Mouse (Mus musculus) common myeloid progenitor, adult 5-6 weeks (primary cell): ENCODE measurements around the gene Cdh18. TPM values are rescaled to one million over a fixed set of nuclear protein-coding genes. Genes with fewer than 3 reads are reported as not detected.
"Not testable (repeated sequence)": the region's sequence is repeated elsewhere in the genome, so short reads cannot be mapped to it uniquely, and the experiment has no call there.

Experiments
- ATAC-seq: replicated peaks from 2 replicates; pipeline ENCODE4 v1.8.0; 2016; ENCODE audit warnings: low read depth, mild to moderate bottlenecking, moderate TSS enrichment, inconsistent platforms; ENCODE audit not compliant: poor library complexity, severe bottlenecking
- total RNA-seq: library from RNA; stranded (forward); fragments of 200-1000, 187-1606 nt; gene quantifications from 2 replicates; pipeline ENCODE4 v1.2.3, GENCODE M21; 2017

Cdh18 gene
- total RNA-seq, 1 experiment from 2014 or later: not detected

- no peak for ATAC-seq
Observed at GRCm38 (mm10) chr15:22914444-22914843, 365.6 kb downstream of the Cdh18 start.

- no peak for ATAC-seq
Observed at GRCm38 (mm10) chr15:22934293-22934692, 385.5 kb downstream of the Cdh18 start.

GRCm38 (mm10) chr15:22947234-22947633, 398.4 kb downstream of the Cdh18 start:
- no peak for ATAC-seq

GRCm38 (mm10) chr15:22969424-22969823, 420.6 kb downstream of the Cdh18 start:
- no peak for ATAC-seq

- ATAC-seq: no peak
Observed at GRCm38 (mm10) chr15:22980136-22980535, 431.3 kb downstream of the Cdh18 start.

GRCm38 (mm10) chr15:22984647-22985046, 435.8 kb downstream of the Cdh18 start:
- no peak for ATAC-seq

- ATAC-seq: no peak
Observed at GRCm38 (mm10) chr15:23016680-23017079, 467.9 kb downstream of the Cdh18 start.

GRCm38 (mm10) chr15:23021151-23021550, 472.3 kb downstream of the Cdh18 start:
- ATAC-seq: no peak

GRCm38 (mm10) chr15:23022635-23023034, 473.8 kb downstream of the Cdh18 start:
- ATAC-seq: no peak

- ATAC-seq: no peak
Observed at GRCm38 (mm10) chr15:23035551-23036207, 486.9 kb downstream of the Cdh18 start.

GRCm38 (mm10) chr15:23036208-23037065, 487.6 kb downstream of the Cdh18 start:
- no peak for ATAC-seq

- ATAC-seq: no peak
Observed at GRCm38 (mm10) chr15:23037561-23037960, 488.7 kb downstream of the Cdh18 start.

GRCm38 (mm10) chr15:23046127-23046785, 497.4 kb downstream of the Cdh18 start:
- no peak for ATAC-seq

GRCm38 (mm10) chr15:23052006-23052405, 503.2 kb downstream of the Cdh18 start:
- no peak for ATAC-seq

GRCm38 (mm10) chr15:23085326-23085725, 536.5 kb downstream of the Cdh18 start:
- ATAC-seq: not testable (repeated sequence)

GRCm38 (mm10) chr15:23087535-23087934, 538.7 kb downstream of the Cdh18 start:
- no peak for ATAC-seq

GRCm38 (mm10) chr15:23096601-23097000, 547.8 kb downstream of the Cdh18 start:
- no peak for ATAC-seq

- no peak for ATAC-seq
Observed at GRCm38 (mm10) chr15:23104668-23105380, 556.0 kb downstream of the Cdh18 start.

- no peak for ATAC-seq
Observed at GRCm38 (mm10) chr15:23134950-23135715, 586.3 kb downstream of the Cdh18 start.
